Mouse (Mus musculus): ENCODE results near the gene Galr2. TPM values are rescaled to one million over a fixed set of nuclear protein-coding genes. Genes with fewer than 3 reads are reported as not detected.

Galr2 gene
- polyA plus RNA-seq (2012; rRNA removed), result 0.59 and 0.78 TPM in 2 replicates

GRCm38 (mm10) chr11:116280751-116281663 lies at the start of gene Galr2:
Gene Galr2, plus strand, starts transcription at chr11:116280939.
- TF ChIP-seq CTCF (IDR thresholded peaks at IDR 0.05; ENCODE audit: control insufficient read depth, insufficient read depth, insufficient replicate concordance, low read depth, low read length) (no peak), POLR2A (IDR thresholded peaks at IDR 0.05; ENCODE audit: control insufficient read depth, low read depth, low read length) (no peak)
- no peaks in the 10 kb centered on the region for H3K36me3 ChIP-seq (ENCODE audit: control insufficient read depth, insufficient read depth, low read length)
- peaks cover 6% of the 10 kb centered on the region for H3K4me1 ChIP-seq (ENCODE audit: control insufficient read depth, insufficient read depth, low read length)
- H3K27ac ChIP-seq (ENCODE audit: control insufficient read depth, insufficient read depth, low read depth, low read length), result no peak within 1 kb of the TSS
- H3K27me3 ChIP-seq (ENCODE audit: control insufficient read depth, insufficient read depth, low read length), result no peaks in the 10 kb centered on the region
- H3K4me3 ChIP-seq (ENCODE audit: control insufficient read depth, low read depth, low read length), result peak within 1 kb of the TSS; percentile 19

DNA sequence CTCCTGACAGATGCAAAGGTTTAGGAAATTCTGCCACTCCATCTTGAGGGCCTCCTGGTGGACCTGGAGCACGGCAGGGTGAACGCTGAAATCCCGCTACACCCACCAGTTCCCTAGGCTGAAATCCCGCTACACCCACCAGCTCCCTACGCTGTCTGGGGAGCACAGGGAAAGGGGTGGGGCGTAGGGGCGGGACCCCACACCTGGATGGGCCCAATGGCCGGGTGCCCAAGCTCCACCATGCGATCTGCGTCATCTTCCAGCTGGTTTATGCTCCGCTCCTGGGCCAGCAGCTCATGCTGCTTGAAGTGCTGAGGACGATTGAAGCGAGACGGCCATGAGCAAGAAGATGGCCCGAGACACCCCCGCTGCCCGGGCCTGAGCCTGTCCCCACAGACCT lies 48.3 kb upstream of the Galr2 start:
- TF ChIP-seq POLR2A (IDR thresholded peaks at IDR 0.05; ENCODE audit: control insufficient read depth, low read depth, low read length) (no peak), CTCF (IDR thresholded peaks at IDR 0.05; ENCODE audit: control insufficient read depth, insufficient read depth, insufficient replicate concordance, low read depth, low read length) (no peak)
- Histone ChIP-seq H3K27ac (ENCODE audit: control insufficient read depth, insufficient read depth, low read depth, low read length) (no peak overlapping the region), H3K27me3 (ENCODE audit: control insufficient read depth, insufficient read depth, low read length) (no peaks in the 10 kb centered on the region), H3K4me3 (ENCODE audit: control insufficient read depth, low read depth, low read length) (no peak overlapping the region; the same call in 1 of the 2 replicates), H3K36me3 (ENCODE audit: control insufficient read depth, insufficient read depth, low read length) (no peaks in the 10 kb centered on the region), H3K4me1 (ENCODE audit: control insufficient read depth, insufficient read depth, low read length) (no peaks in the 10 kb centered on the region)

GRCm38 (mm10) chr11:116234901-116235300 lies 45.8 kb upstream of the Galr2 start:
- Histone ChIP-seq H3K4me1 (ENCODE audit: control insufficient read depth, insufficient read depth, low read length) (peaks cover 6% of the 10 kb centered on the region), H3K4me3 (ENCODE audit: control insufficient read depth, low read depth, low read length) (no peak overlapping the region), H3K27me3 (ENCODE audit: control insufficient read depth, insufficient read depth, low read length) (no peaks in the 10 kb centered on the region), H3K36me3 (ENCODE audit: control insufficient read depth, insufficient read depth, low read length) (no peaks in the 10 kb centered on the region), H3K27ac (ENCODE audit: control insufficient read depth, insufficient read depth, low read depth, low read length) (no peak overlapping the region)
- TF ChIP-seq POLR2A (IDR thresholded peaks at IDR 0.05; ENCODE audit: control insufficient read depth, low read depth, low read length) (no peak), CTCF (IDR thresholded peaks at IDR 0.05; ENCODE audit: control insufficient read depth, insufficient read depth, insufficient replicate concordance, low read depth, low read length) (no peak)

DNA sequence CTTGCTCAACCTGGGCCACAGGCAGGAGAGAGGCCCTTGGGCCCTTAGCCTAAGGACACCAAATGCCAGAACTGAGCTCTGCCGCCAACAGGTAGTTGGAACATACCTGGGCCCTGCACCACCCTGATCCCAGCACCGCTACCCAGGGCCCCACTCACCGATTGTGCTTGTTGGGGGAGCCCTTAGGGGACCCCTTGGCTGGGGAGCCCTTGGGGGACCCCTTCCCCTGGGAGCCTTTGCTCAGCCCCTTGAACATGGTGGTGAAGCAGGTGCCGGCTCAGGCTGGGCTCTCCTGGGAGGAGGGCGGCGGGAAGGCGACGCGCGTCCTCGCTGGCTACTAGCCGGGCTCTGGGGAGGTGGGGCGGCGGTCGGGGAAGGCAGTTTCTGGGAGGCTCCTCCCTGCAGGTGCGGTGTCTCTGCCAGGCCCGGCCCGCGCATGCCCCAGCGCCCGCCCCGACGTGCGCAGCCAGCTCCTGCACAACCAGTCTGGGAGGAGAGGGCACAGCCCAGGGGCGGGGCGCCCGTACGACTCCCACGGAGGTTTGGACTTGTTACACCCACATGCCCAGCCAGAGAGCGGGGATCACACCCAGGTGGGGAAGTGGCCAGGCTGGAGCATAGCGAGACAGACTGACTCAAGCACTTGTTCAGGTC lies 42.9 kb upstream of the Galr2 start, which contains the start of gene Evpl:
Gene Evpl (minus strand): TSS at position 336 of the 654 bp plus-strand sequence.
- H3K27me3 ChIP-seq (ENCODE audit: control insufficient read depth, insufficient read depth, low read length), result no peaks in the 10 kb centered on the region
- H3K36me3 ChIP-seq (ENCODE audit: control insufficient read depth, insufficient read depth, low read length), result no peaks in the 10 kb centered on the region
- H3K4me1 ChIP-seq (ENCODE audit: control insufficient read depth, insufficient read depth, low read length), result peaks cover 6% of the 10 kb centered on the region
- TF ChIP-seq POLR2A (IDR thresholded peaks at IDR 0.05; ENCODE audit: control insufficient read depth, low read depth, low read length), result no peak
- TF ChIP-seq CTCF (IDR thresholded peaks at IDR 0.05; ENCODE audit: control insufficient read depth, insufficient read depth, insufficient replicate concordance, low read depth, low read length), result no peak
- peak within 1 kb of the TSS; percentile 13; the same call in 1 of the 2 replicates for H3K4me3 ChIP-seq (ENCODE audit: control insufficient read depth, low read depth, low read length)
- no peak within 1 kb of the TSS for H3K27ac ChIP-seq (ENCODE audit: control insufficient read depth, insufficient read depth, low read depth, low read length)

DNA sequence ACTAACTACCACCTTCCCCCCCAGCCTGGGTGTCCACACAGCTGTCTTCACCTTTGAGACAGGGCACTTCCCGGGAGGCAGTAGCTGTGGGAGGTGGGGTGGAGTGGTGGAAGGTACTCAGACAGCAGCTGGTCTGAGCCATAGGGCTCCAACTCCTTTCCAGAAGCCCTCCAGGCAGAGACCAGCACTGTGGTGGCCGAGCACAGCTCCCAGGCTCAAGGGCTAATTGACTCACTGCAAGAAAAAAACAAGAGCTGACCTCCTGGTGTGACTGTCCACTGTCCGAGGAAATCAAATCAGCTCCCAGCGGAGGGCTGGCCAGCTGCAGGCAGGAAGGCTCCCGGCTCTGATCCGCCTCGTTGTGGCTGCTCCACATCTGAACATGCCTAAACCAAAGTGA lies 40.9 kb upstream of the Galr2 start:
- no peak overlapping the region for H3K4me3 ChIP-seq (ENCODE audit: control insufficient read depth, low read depth, low read length)
- no peaks in the 10 kb centered on the region for H3K27me3 ChIP-seq (ENCODE audit: control insufficient read depth, insufficient read depth, low read length)
- H3K36me3 ChIP-seq (ENCODE audit: control insufficient read depth, insufficient read depth, low read length), result no peaks in the 10 kb centered on the region
- no peak for TF ChIP-seq POLR2A (IDR thresholded peaks at IDR 0.05; ENCODE audit: control insufficient read depth, low read depth, low read length)
- TF ChIP-seq CTCF (IDR thresholded peaks at IDR 0.05; ENCODE audit: control insufficient read depth, insufficient read depth, insufficient replicate concordance, low read depth, low read length), result no peak
- H3K27ac ChIP-seq (ENCODE audit: control insufficient read depth, insufficient read depth, low read depth, low read length), result no peak overlapping the region
- peaks cover 6% of the 10 kb centered on the region for H3K4me1 ChIP-seq (ENCODE audit: control insufficient read depth, insufficient read depth, low read length)

DNA sequence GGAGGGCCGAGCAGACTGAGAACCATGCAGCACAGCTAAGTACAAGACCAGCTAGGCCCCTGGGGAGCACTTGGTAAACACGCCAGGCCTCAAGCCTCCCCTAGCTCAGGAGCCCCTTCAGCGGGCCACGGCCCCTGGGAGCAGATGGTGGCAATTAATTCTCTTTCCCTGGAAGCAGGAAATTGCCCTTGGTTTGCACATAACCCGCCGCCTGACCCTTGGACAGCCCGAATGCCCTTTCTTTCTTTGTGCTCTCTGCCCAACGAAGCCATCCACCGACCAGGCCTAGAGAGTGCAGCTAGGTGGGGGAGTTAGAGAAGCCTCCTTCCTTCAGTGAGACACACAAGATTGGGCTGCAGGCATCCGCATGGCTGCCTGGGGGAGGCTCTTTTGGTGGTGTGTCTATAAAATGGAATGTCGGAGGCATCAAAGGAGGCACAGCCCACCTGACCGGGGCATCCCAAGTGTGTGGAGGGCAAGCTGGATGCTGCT lies 38.9 kb upstream of the Galr2 start:
- TF ChIP-seq POLR2A (IDR thresholded peaks at IDR 0.05; ENCODE audit: control insufficient read depth, low read depth, low read length) (no peak), CTCF (IDR thresholded peaks at IDR 0.05; ENCODE audit: control insufficient read depth, insufficient read depth, insufficient replicate concordance, low read depth, low read length) (no peak)
- H3K27ac ChIP-seq (ENCODE audit: control insufficient read depth, insufficient read depth, low read depth, low read length), result no peak overlapping the region
- peaks cover 6% of the 10 kb centered on the region for H3K4me1 ChIP-seq (ENCODE audit: control insufficient read depth, insufficient read depth, low read length)

DNA sequence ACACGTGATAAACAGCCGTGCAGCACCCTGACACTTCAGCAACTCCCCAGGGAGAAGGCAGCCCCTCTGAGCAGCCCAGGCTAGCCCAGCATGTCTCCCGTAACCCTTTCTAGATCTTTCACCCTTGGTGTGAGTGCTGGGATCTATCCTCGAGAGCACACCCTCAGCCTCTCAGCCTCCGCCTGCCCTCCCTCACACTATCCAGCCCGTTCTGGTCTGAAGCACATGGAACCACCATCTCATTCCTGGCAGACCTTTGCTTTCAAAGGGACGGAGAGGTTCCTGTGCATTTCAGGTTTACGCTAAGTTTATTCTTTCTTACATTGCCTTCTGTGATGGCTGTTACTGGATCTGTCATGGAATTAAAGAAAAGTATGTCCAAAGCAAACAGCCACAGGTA lies 36.2 kb upstream of the Galr2 start:
- H3K27ac ChIP-seq (ENCODE audit: control insufficient read depth, insufficient read depth, low read depth, low read length), result no peak overlapping the region
- no peaks in the 10 kb centered on the region for H3K4me1 ChIP-seq (ENCODE audit: control insufficient read depth, insufficient read depth, low read length)
- peaks cover 4% of the 10 kb centered on the region for H3K36me3 ChIP-seq (ENCODE audit: control insufficient read depth, insufficient read depth, low read length)

More for the DNA sequence above, 38.9 kb upstream of the Galr2 start:
- Histone ChIP-seq H3K4me3 (ENCODE audit: control insufficient read depth, low read depth, low read length) (no peak overlapping the region), H3K36me3 (ENCODE audit: control insufficient read depth, insufficient read depth, low read length) (peaks cover 2% of the 10 kb centered on the region), H3K27me3 (ENCODE audit: control insufficient read depth, insufficient read depth, low read length) (no peaks in the 10 kb centered on the region)

More for the DNA sequence above, 36.2 kb upstream of the Galr2 start:
- TF ChIP-seq POLR2A (IDR thresholded peaks at IDR 0.05; ENCODE audit: control insufficient read depth, low read depth, low read length), result no peak
- TF ChIP-seq CTCF (IDR thresholded peaks at IDR 0.05; ENCODE audit: control insufficient read depth, insufficient read depth, insufficient replicate concordance, low read depth, low read length), result 0 out of 2 replicates have a peak, but pooled peaks have one; percentile 8
- Histone ChIP-seq H3K4me3 (ENCODE audit: control insufficient read depth, low read depth, low read length) (no peak overlapping the region), H3K27me3 (ENCODE audit: control insufficient read depth, insufficient read depth, low read length) (no peaks in the 10 kb centered on the region)
